Mouse (Mus musculus) MEL (cell line): Measurements from ENCODE around the gene Acoxl.

ENCODE experiments used
- CTCF ChIP-seq, 3 experiments: IDR thresholded peaks in 2 of 3; conservative IDR thresholded peaks in 1 of 3; 2 replicates each; pipeline ENCODE4 v1.5.1; 2011 to 2012; ENCODE audit warnings: low read length in 3 of 3, low read depth in 2 of 3, mild to moderate bottlenecking in 2 of 3, improper control_type of control experiment in 1 of 3, inconsistent platforms in 1 of 3, mixed read lengths in 1 of 3, moderate library complexity in 1 of 3; ENCODE audit not compliant: control insufficient read depth in 1 of 3, insufficient read depth in 1 of 3, poor library complexity in 1 of 3, severe bottlenecking in 1 of 3
- MAX ChIP-seq: IDR thresholded peaks from 2 replicates; pipeline ENCODE4 v1.6.1; 2011; ENCODE audit warnings: low read length, improper control_type of control experiment
- MXI1 ChIP-seq: IDR thresholded peaks from 2 replicates; pipeline ENCODE4 v1.6.1; 2011; ENCODE audit warnings: mild to moderate bottlenecking, low read depth, low read length, improper control_type of control experiment
- NRF1 ChIP-seq: IDR thresholded peaks from 2 replicates; pipeline ENCODE4 v1.6.1; 2014; ENCODE audit warnings: low read depth, mild to moderate bottlenecking, inconsistent platforms, low read length, improper control_type of control experiment, moderate library complexity; ENCODE audit not compliant: poor library complexity, insufficient read depth, severe bottlenecking
- TBP ChIP-seq: IDR thresholded peaks from 2 replicates; pipeline ENCODE4 v1.8.0; 2011; ENCODE audit warnings: low read depth, low read length, improper control_type of control experiment

GRCm38 (mm10) chr2:128020039-128020907 is 181.6 kb downstream of the Acoxl start:
- TF ChIP-seq NRF1 (no peak), MAX (no peak), CTCF (IDR thresholded peaks at IDR 0.05 in 2 of 3, conservative IDR thresholded peaks at IDR 0.05 in 1 of 3; ENCODE audit: control insufficient read depth in 1 of 3, insufficient read depth in 1 of 3, low read depth in 2 of 3, low read length in 3 of 3, poor library complexity in 1 of 3, severe bottlenecking in 1 of 3) (no peak), MXI1 (no peak), TBP (no peak)
